Mouse (Mus musculus): ENCODE measurements at regions not wholly inside any gene's neighbourhood (a gene's known extent, or its start where the extent isn't known, plus 50 kb on each side); places are given as distances from the start of the nearest gene placed in this dataset.

GRCm38 (mm10) chr4:56686141-56686540 lies 53.7 kb upstream of the Gm26657 start:
- no peak for DNase-seq (ENCODE audit: low spot score in 2 of 2)

GRCm38 (mm10) chr4:56685696-56686095 lies 54.2 kb upstream of the Gm26657 start:
- no peak for DNase-seq (ENCODE audit: low spot score in 2 of 2)

GRCm38 (mm10) chr4:56685123-56685522 lies 54.7 kb upstream of the Gm26657 start:
- peak; percentile 65 to 82 for DNase-seq (ENCODE audit: low spot score in 2 of 2)

GRCm38 (mm10) chr4:56684031-56684430 lies 55.8 kb upstream of the Gm26657 start:
- DNase-seq (ENCODE audit: low spot score in 2 of 2): no peak

- no peak for DNase-seq (ENCODE audit: low spot score in 2 of 2)
These were observed 58.7 kb upstream of the Gm26657 start for GRCm38 (mm10) chr4:56681121-56681520.

GRCm38 (mm10) chr4:56673868-56674267 lies 66.0 kb upstream of the Gm26657 start:
- no peak for DNase-seq (ENCODE audit: low spot score in 2 of 2)

- DNase-seq (ENCODE audit: low spot score in 2 of 2): no peak
These were observed 74.9 kb upstream of the Gm26657 start for GRCm38 (mm10) chr4:56664921-56665320.

- no peak for DNase-seq (ENCODE audit: low spot score in 2 of 2)
These were observed 78.1 kb upstream of the Gm26657 start for GRCm38 (mm10) chr4:56661816-56662215.

- no peak for DNase-seq (ENCODE audit: low spot score in 2 of 2)
These were observed 82.8 kb upstream of the Gm26657 start for GRCm38 (mm10) chr4:56657046-56657445.

GRCm38 (mm10) chr4:56654327-56654726 lies 85.5 kb upstream of the Gm26657 start:
- DNase-seq (ENCODE audit: low spot score in 2 of 2): no peak

- DNase-seq (ENCODE audit: low spot score in 2 of 2): no peak
These were observed 87.1 kb upstream of the Gm26657 start for GRCm38 (mm10) chr4:56652819-56653218.

- DNase-seq (ENCODE audit: low spot score in 2 of 2): no peak
These were observed 90.1 kb upstream of the Gm26657 start for GRCm38 (mm10) chr4:56649731-56650130.

GRCm38 (mm10) chr4:56643999-56644962 lies 95.6 kb upstream of the Gm26657 start:
- DNase-seq (ENCODE audit: low spot score in 2 of 2): no peak

GRCm38 (mm10) chr4:56643491-56643890 lies 96.4 kb upstream of the Gm26657 start:
- DNase-seq (ENCODE audit: low spot score in 2 of 2): no peak

- no peak for DNase-seq (ENCODE audit: low spot score in 2 of 2)
These were observed 100.2 kb upstream of the Gm26657 start for GRCm38 (mm10) chr4:56639709-56640108.

- no peak for DNase-seq (ENCODE audit: low spot score in 2 of 2)
These were observed 101.0 kb upstream of the Gm26657 start for GRCm38 (mm10) chr4:56638704-56639478.

GRCm38 (mm10) chr4:56636265-56636664 lies 103.6 kb upstream of the Gm26657 start:
- DNase-seq (ENCODE audit: low spot score in 2 of 2): no peak

GRCm38 (mm10) chr4:56633528-56633927 lies 106.3 kb upstream of the Gm26657 start:
- DNase-seq (ENCODE audit: low spot score in 2 of 2): no peak

- no peak for DNase-seq (ENCODE audit: low spot score in 2 of 2)
These were observed 109.6 kb upstream of the Gm26657 start for GRCm38 (mm10) chr4:56630251-56630650.

GRCm38 (mm10) chr4:56627206-56627605 lies 112.7 kb upstream of the Gm26657 start:
- DNase-seq (ENCODE audit: low spot score in 2 of 2): no peak

GRCm38 (mm10) chr4:56621782-56622181 lies 118.1 kb upstream of the Gm26657 start:
- DNase-seq (ENCODE audit: low spot score in 2 of 2): no peak

- DNase-seq (ENCODE audit: low spot score in 2 of 2): no peak
These were observed 118.5 kb upstream of the Gm26657 start for GRCm38 (mm10) chr4:56621356-56621755.

GRCm38 (mm10) chr4:56620628-56621027 lies 119.2 kb upstream of the Gm26657 start:
- no peak for DNase-seq (ENCODE audit: low spot score in 2 of 2)

Measured in spleen, postnatal 4 days (tissue).